Mouse (Mus musculus) forebrain, embryonic 14.5 days (tissue): ENCODE results near the gene Armt1. TPM values are rescaled to one million over a fixed set of nuclear protein-coding genes. Genes with fewer than 3 reads are reported as not detected.

ENCODE experiments used
- ATAC-seq: fragments of 200-750 bp; cut with Nextera tagmentation; 2 replicates; pipeline ENCODE4 v1.8.0; 2017; ENCODE audit warnings: mild to moderate bottlenecking, moderate library complexity
- DNase-seq: peaks from one replicate; pipeline ENCODE4 v3.0.0-alpha.2; 2015; ENCODE audit warnings: low spot score
- H3K27ac ChIP-seq: fragments of 300-500 bp; sonication (generic); 2 replicates; pipeline ENCODE4 v1.5.1; 2014; ENCODE audit warnings: low read depth, mild to moderate bottlenecking, control low read depth, low read length, moderate library complexity
- H3K27me3 ChIP-seq: fragments of 300-500 bp; sonication (generic); replicated peaks from 2 replicates; pipeline ENCODE4 v1.6.1; 2014; ENCODE audit warnings: low read length, control low read depth, mixed read lengths; ENCODE audit not compliant: control insufficient read depth, insufficient read depth
- H3K36me3 ChIP-seq: fragments of 300-500 bp; sonication (generic); 2 replicates; pipeline ENCODE4 v1.6.1; 2014; ENCODE audit warnings: low read length, control low read depth; ENCODE audit not compliant: control insufficient read depth, insufficient read depth
- H3K4me1 ChIP-seq: fragments of 300-500 bp; sonication (generic); 2 replicates; pipeline ENCODE4 v1.6.1; 2014; ENCODE audit warnings: antibody characterized with exemption, low read length, control low read depth; ENCODE audit not compliant: control insufficient read depth, insufficient read depth
- H3K4me2 ChIP-seq: fragments of 300-500 bp; sonication (generic); 2 replicates; pipeline ENCODE4 v1.6.1; 2014; ENCODE audit warnings: mild to moderate bottlenecking, control low read depth, low read length
- H3K4me3 ChIP-seq: fragments of 300-500 bp; sonication (generic); 2 replicates; pipeline ENCODE4 v1.5.1; 2014; ENCODE audit warnings: low read depth, low read length, control low read depth
- H3K9ac ChIP-seq: fragments of 300-500 bp; sonication (generic); 2 replicates; pipeline ENCODE4 v1.6.1; 2014; ENCODE audit warnings: mild to moderate bottlenecking, low read length, control low read depth, moderate library complexity
- H3K9me3 ChIP-seq: fragments of 300-500 bp; sonication (generic); replicated peaks from 2 replicates; pipeline ENCODE4 v1.6.1; 2016; ENCODE audit warnings: low read length, control low read depth, mixed read lengths; ENCODE audit not compliant: control insufficient read depth
- WGBS: fragments of 180-500 bp; shearing (Covaris S2); extraction: QIAGEN DNeasy Blood & Tissue Kit; methylation state at CpG from one replicate; pipeline ENCODE4 v1.1.7; 2014; 5-methylcytosine and 5-hydroxymethylcytosine counted together
- polyA plus RNA-seq: library from polyadenylated mRNA; unstranded; fragments of >200 nt; fragmentation: Nextera tagmentation; extraction: Ambion mirVana; gene quantifications from 2 replicates; pipeline ENCODE4 v1.2.1, GENCODE M21; 2014

The Armt1 gene
- polyA plus RNA-seq, 1 experiment from 2014 or later = 14.7 TPM

DNA sequence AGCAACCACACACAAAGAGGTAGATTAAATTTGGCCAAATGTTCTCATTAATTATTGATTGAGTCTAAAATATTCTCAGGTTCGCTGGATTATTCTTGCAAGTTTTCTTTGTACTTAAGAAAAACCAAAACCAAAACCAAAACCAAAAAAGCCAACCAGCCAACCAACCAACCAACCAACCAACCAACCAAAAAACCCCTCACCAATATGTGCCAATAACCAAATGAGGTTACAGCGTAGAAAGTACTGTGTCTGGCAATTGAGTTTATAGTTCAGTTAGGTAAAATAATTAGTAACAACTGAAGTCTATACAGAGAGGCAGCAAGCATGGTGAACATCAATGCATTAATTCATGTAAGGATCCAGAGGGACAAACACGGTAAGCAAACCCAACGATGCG is 57.6 kb downstream of the Armt1 start:
- Histone ChIP-seq H3K4me1 (no peaks in the 10 kb centered on the region), H3K9me3 (no peaks in the 10 kb centered on the region), H3K4me3 (no peak overlapping the region), H3K27me3 (no peaks in the 10 kb centered on the region), H3K36me3 (no peaks in the 10 kb centered on the region), H3K4me2 (no peak overlapping the region), H3K9ac (no peak overlapping the region), H3K27ac (no peak overlapping the region)
- ATAC-seq (no peak), DNase-seq (no peak)
- 74% methylated on average over 5 of the region's 5 CpGs for WGBS

GRCm38 (mm10) chr10:4491281-4491680 is 59.0 kb downstream of the Armt1 start:
- no peaks in the 10 kb centered on the region for H3K9me3 ChIP-seq
- no peaks in the 10 kb centered on the region for H3K27me3 ChIP-seq
- no peaks in the 10 kb centered on the region for H3K36me3 ChIP-seq
- ATAC-seq (no peak), DNase-seq (no peak)
- no peak overlapping the region for H3K4me2 ChIP-seq
- no peak overlapping the region for H3K9ac ChIP-seq
- WGBS = 33% methylated on average over 2 of the region's 3 CpGs
- H3K4me3 ChIP-seq = no peak overlapping the region
- no peaks in the 10 kb centered on the region for H3K4me1 ChIP-seq
- no peak overlapping the region for H3K27ac ChIP-seq

DNA sequence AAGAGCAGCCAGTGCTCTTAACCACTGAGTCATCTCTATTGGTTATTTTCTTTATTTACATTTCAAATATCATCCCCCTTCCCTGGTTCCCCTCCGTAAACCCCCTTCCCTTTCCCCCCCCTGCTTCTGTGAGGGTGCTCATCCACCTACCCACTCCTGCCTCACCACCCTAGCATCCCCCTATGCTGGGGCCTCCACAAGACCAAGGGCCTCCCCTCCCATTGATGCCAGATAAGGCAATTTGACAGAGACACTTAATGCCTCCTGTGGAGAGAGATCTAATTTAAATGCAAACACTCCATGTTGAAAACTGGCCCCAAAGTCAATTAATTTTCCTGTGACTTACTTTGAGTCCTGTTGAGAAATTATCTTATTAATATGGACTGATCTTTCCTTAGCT is 59.8 kb downstream of the Armt1 start:
- WGBS = 53% methylated on average over 1 of the region's 1 CpGs
- ATAC-seq (no peak), DNase-seq (no peak)
- no peak overlapping the region for H3K9ac ChIP-seq
- H3K4me1 ChIP-seq = no peaks in the 10 kb centered on the region
- H3K27me3 ChIP-seq = no peaks in the 10 kb centered on the region
- H3K36me3 ChIP-seq = no peaks in the 10 kb centered on the region
- no peak overlapping the region for H3K4me3 ChIP-seq
- no peak overlapping the region for H3K4me2 ChIP-seq
- no peaks in the 10 kb centered on the region for H3K9me3 ChIP-seq
- no peak overlapping the region for H3K27ac ChIP-seq

DNA sequence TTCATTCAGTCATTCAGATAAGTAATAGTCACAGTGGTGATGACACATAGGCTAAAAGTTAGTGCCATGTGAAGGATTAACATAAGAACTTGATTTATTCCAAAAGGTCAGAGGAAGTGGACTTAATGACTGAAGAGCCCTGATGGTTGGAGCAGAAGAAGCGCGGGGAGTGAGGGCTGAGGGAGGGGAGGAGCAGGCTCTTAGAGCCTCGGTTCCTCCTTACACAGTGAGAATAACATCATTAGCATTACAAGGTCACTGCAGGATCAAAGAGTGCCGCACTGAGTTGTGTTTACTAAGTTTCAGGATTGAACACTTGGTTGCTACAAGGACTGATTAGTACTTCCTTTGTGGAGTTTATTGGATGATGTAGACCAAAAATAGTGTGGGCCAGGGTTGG is 60.6 kb downstream of the Armt1 start:
- Histone ChIP-seq H3K27ac (no peak overlapping the region), H3K36me3 (no peaks in the 10 kb centered on the region), H3K4me1 (no peaks in the 10 kb centered on the region), H3K9me3 (no peaks in the 10 kb centered on the region), H3K9ac (no peak overlapping the region), H3K27me3 (no peaks in the 10 kb centered on the region), H3K4me2 (no peak overlapping the region), H3K4me3 (no peak overlapping the region)
- WGBS = 6% methylated on average over 4 of the region's 4 CpGs
- no peak for DNase-seq
- ATAC-seq = no peak

GRCm38 (mm10) chr10:4503251-4503650 is 71.0 kb downstream of the Armt1 start:
- Histone ChIP-seq H3K36me3 (no peaks in the 10 kb centered on the region), H3K27me3 (no peaks in the 10 kb centered on the region), H3K9me3 (no peaks in the 10 kb centered on the region), H3K9ac (no peak overlapping the region), H3K4me3 (no peak overlapping the region), H3K4me2 (no peak overlapping the region), H3K4me1 (no peaks in the 10 kb centered on the region), H3K27ac (no peak overlapping the region)
- WGBS = 93% methylated on average over 8 of the region's 8 CpGs
- no peak for DNase-seq
- no peak for ATAC-seq

Other genes with a start within 250 kb of the Armt1 start
- gene Akap12, start 166.1 kb upstream of the Armt1 start, polyA plus RNA-seq = 17.7 and 20.6 TPM in 2 replicates
- 16.5 and 20.3 TPM in 2 replicates for gene Zbtb2, start 44.4 kb upstream of the Armt1 start, polyA plus RNA-seq
- gene Rmnd1, start 79 bp upstream of the Armt1 start, polyA plus RNA-seq = 47.0 and 55.8 TPM in 2 replicates
- gene Ccdc170, start 50.0 kb downstream of the Armt1 start, polyA plus RNA-seq = 0.17 and 0.18 TPM in 2 replicates
- gene Esr1, start 179.1 kb downstream of the Armt1 start, polyA plus RNA-seq = 0.18 and 0.21 TPM in 2 replicates